Mouse (Mus musculus): ENCODE data around the gene Bckdha. TPM values are rescaled to one million over a fixed set of nuclear protein-coding genes. Genes with fewer than 3 reads are reported as not detected.

Gene Bckdha
- total RNA-seq (2017), result 34.4 and 37.0 TPM in 2 replicates

- peak; percentile 97 for ATAC-seq (ENCODE audit: extremely low read depth, insufficient number of reproducible peaks, low FRiP score, poor library complexity, severe bottlenecking)
These were observed at the start of gene Bckdha, which contains the start of gene Exosc5 for GRCm38 (mm10) chr7:25658657-25659472. Gene Bckdha, minus strand, starts transcription at chr7:25658981. Gene Exosc5, plus strand, starts transcription at chr7:25659164.

- peak; percentile 70 for ATAC-seq (ENCODE audit: extremely low read depth, insufficient number of reproducible peaks, low FRiP score, poor library complexity, severe bottlenecking)
These were observed 49.0 kb upstream of the Bckdha start for GRCm38 (mm10) chr7:25707581-25708292.

DNA sequence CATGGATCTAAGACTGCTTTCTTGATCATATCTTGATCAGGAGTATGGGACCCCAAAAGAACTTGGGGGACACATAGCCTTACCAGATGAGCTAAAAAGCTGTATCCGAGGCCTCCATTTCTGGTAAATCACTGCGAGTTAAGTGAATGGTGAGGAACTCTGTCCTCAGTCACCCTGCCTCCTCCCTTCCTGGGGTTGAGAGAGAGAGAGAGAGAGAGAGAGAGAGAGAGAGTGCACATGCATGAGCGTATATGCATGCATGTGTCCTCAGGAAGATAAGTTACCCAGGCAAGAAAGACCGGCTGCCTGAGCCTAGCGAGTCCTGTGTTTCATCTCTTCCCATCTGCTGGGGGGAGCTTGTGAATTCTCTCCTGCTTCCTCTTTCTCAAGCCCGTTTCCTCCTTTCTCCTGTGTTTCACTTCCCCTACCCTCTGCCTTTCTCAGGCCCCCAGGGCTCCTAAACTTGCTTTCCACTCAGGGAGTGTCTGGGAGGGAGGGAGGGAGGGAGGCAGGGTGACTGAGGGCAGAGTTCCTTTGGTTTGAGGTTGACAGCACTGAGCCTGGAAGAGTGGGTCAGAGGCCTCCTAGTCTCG, 47.9 kb upstream of the Bckdha start:
- peak; percentile 21; the same call in 1 of the 2 replicates for ATAC-seq (ENCODE audit: extremely low read depth, insufficient number of reproducible peaks, low FRiP score, poor library complexity, severe bottlenecking)

GRCm38 (mm10) chr7:25705801-25706251, 47.0 kb upstream of the Bckdha start:
- ATAC-seq (ENCODE audit: extremely low read depth, insufficient number of reproducible peaks, low FRiP score, poor library complexity, severe bottlenecking), result no peak

GRCm38 (mm10) chr7:25704716-25705364, 46.1 kb upstream of the Bckdha start:
- no peak for ATAC-seq (ENCODE audit: extremely low read depth, insufficient number of reproducible peaks, low FRiP score, poor library complexity, severe bottlenecking)

- no peak for ATAC-seq (ENCODE audit: extremely low read depth, insufficient number of reproducible peaks, low FRiP score, poor library complexity, severe bottlenecking)
These were observed 45.2 kb upstream of the Bckdha start for GRCm38 (mm10) chr7:25703793-25704494.

- ATAC-seq (ENCODE audit: extremely low read depth, insufficient number of reproducible peaks, low FRiP score, poor library complexity, severe bottlenecking), result no peak
These were observed 43.6 kb upstream of the Bckdha start for GRCm38 (mm10) chr7:25702350-25702749.

DNA sequence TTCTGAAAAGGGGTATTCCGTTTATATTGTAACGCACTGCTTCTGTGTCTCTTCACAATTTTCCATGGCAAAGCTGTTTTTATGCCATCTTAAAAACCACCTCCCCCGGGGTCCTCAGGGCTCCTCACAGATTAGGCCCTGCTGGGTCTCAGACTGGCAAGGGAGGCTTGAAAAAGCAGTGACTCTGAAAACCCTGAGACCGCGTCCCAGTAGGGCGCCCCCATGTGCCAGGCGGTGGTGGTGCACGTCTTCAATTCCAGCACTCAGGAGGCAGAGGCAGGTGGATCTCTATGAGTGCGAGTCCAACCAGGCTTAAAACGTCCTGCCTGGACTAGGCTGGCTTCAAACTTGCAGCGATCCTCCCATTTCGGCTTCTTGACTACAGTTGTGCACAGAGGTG, 42.0 kb upstream of the Bckdha start:
- ATAC-seq (ENCODE audit: extremely low read depth, insufficient number of reproducible peaks, low FRiP score, poor library complexity, severe bottlenecking), result peak; percentile 50; the same call in 1 of the 2 replicates

- ATAC-seq (ENCODE audit: extremely low read depth, insufficient number of reproducible peaks, low FRiP score, poor library complexity, severe bottlenecking), result no peak
These were observed 41.1 kb upstream of the Bckdha start for GRCm38 (mm10) chr7:25699851-25700250.

GRCm38 (mm10) chr7:25694104-25694503, 35.3 kb upstream of the Bckdha start:
- ATAC-seq (ENCODE audit: extremely low read depth, insufficient number of reproducible peaks, low FRiP score, poor library complexity, severe bottlenecking), result no peak

DNA sequence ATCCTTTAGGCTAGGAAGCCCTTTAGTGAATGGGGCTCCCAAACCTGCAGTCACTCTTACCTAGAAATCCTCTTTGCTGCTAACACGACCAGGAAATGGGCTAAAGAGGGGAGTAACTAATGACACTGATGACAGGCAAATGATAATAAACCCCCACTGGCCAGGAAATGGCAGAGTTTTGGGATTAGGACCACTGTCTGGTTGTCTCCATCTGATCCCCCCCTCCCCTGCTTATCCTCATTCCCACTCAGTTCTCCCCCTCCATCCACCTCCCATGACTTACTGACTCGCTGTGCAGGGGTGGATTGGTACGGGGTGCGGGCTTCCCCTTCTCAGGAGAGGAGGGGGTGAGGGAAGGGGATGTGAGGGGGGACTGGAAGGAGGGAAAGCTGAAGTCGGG, 31.3 kb upstream of the Bckdha start:
- no peak for ATAC-seq (ENCODE audit: extremely low read depth, insufficient number of reproducible peaks, low FRiP score, poor library complexity, severe bottlenecking)

DNA sequence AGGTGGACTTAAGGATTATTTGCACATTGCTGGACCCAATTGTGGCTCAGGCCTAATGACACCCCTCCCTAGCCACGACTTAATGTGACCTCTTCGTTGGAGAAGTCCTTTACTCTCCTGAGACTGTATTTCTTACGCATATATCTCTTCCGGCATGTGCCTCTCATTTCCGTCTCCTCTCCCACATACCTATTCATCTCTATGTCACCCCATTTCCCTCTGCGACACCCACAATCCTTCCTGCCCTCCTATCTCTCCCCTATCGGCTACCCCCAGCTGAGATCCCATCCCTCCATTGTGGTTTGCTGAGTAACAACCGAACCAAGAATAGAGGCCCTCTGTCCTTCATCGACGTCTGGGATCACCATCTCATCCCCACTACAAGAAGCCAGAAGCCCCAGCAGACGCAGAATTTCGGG, 30.8 kb upstream of the Bckdha start:
- ATAC-seq (ENCODE audit: extremely low read depth, insufficient number of reproducible peaks, low FRiP score, poor library complexity, severe bottlenecking), result peak; percentile 4; the same call in 1 of the 2 replicates

DNA sequence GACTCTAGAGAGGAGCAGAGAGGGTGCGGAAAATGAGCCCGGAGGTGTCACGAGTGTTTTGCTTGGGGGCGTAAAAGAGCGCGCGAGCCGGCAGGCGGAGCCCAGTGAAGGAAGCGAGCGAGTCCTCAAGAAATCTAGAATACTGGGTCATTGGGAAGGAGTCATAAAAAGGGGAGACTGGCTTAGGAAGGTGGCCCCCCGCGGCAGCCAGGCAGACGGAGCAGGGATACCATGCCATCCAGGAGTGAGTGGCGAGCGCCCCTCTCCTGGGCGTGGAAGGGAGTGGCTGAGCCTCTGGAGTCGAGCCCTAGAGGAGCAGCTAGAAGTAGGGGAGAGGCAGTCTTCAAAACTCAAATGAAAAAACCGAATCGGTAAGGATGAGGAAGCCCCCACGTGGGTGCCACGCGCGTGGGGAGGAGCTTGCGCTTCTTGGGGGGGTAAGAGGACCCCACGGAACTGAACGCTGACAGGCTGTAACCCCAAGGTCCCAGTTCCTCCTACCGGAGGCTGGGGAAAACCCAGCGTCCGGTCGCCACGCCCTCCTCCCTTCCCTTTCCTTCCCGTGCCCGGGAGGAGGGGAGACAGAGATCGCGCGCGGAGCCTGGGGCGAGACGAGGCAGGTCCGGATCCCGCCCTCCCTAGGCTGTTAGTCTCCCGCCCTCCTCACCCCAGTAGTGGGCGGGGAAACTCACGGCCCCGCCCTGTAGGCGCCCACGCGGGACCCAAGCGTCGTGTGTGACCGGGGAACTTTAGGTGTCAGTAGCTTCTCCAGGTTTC, 30.2 kb upstream of the Bckdha start:
- ATAC-seq (ENCODE audit: extremely low read depth, insufficient number of reproducible peaks, low FRiP score, poor library complexity, severe bottlenecking), result peak; percentile 57

- ATAC-seq (ENCODE audit: extremely low read depth, insufficient number of reproducible peaks, low FRiP score, poor library complexity, severe bottlenecking), result no peak
These were observed 29.1 kb upstream of the Bckdha start for GRCm38 (mm10) chr7:25687811-25688401.

DNA sequence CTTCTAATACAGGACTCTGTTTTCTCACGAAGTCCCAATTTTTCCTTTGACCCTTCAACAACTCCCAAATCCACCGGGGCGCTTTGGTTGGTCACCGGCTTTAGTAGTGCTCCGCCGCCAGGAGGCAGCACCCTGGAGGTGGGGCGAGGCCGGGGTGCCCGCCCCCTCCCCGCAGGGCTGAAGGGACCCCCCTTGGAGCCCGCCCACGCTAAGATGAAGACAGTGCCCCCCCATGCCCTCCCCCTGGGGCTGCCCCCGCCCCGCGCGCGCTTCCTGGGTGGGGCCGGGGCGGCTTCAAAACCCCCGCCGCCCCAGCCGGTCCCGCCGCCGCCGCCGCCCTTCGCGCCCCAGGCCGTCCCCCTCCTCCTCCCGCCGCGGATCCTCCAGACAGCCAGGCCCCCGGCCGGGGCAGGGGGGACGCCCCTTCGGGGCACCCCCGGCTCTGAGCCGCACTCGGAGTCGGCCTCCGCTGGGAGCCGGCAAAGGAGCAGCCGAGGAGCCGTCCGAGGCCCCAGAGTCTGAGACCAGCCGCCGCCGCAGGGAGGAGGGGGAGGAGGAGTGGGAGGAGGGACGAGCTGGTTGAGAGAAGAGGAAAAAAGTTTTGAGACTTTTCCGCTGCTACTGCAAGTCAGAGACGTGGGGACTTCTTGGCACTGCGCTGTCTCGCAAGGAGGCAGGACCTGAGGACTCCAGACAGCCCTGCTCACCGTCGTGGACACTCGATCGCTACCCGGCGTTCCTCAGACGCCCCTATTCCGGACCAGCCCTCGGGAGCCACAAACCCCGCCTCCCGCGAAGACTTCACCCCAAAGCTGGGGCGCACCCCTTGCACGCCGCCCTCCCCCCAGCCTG, 28.1 kb upstream of the Bckdha start, which contains the start of gene Tgfb1:
Gene Tgfb1, plus strand, starts transcription at position 323 of the 852 bp plus-strand sequence.
- ATAC-seq (ENCODE audit: extremely low read depth, insufficient number of reproducible peaks, low FRiP score, poor library complexity, severe bottlenecking), result peak; percentile 31

DNA sequence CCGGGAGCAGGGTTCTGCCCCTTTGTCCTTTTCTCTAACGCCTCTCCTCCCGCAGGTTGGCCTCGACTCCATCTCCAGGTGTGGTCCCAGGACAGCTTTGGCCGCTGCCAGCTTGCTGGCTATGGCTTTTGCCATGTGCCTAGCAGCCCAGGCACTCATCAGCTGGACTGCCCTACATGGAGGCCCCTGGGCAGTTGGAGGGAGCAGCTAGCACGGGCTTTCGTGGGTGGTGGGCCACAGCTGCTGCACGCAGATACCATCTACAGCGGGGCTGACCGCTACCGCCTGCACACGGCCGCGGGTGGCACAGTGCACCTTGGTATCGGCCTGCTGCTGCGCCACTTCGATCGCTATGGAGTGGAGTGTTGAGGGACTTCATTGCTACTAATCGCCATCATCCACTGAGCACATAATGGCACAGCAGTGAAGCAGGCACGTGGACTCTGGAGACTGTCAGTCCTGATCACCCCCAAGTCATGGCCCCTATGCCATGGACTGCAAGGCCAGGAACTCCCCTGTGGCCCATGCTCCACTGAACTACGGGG, 27.2 kb upstream of the Bckdha start:
- no peak for ATAC-seq (ENCODE audit: extremely low read depth, insufficient number of reproducible peaks, low FRiP score, poor library complexity, severe bottlenecking)
